Mouse (Mus musculus): ENCODE data around the gene Lmo3. TPM values are rescaled to one million over a fixed set of nuclear protein-coding genes. Genes with fewer than 3 reads are reported as not detected.

The Lmo3 gene
- 2.0 and 2.5 TPM in 2 replicates for polyA plus RNA-seq (2015; fragmentation: Nextera tagmentation; extraction: Ambion mirVana)

DNA sequence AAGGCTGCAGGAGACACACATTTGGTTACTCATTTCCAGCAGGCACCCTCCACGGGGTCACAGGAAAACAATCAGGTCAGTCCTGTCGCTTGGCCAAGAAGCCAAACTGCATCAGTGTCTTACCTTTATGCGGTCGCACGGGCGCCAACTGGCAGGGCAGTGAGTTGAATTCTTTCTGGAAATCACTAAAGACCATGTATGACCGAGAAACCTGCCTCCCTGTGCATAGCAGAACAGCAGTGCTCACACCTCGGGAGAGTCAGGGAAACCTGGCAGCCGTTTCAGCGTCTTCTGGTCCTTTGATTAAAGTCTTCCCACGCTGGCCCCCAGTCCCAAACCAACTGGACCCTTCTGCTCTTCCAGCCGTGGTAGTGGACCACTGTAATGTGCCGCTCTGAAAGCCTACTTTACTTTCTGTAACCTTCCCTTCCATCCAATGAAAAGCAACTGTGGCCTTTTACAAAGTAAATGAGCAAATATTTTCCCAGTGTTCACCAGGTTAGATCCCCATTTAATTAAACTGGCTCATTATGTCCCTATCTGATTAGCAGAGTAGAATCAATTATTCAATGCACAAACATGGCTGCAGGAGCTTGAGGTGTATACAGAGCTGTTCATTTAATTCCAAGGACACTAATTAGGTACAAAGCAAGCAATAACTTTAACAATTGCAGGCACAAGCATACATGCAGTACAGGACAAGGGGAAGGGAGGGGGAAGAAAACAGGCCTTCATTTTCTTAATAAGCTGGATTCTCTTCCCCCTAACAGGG lies at the start of gene Lmo3:
TSS of gene Lmo3 (minus strand) at position 235 of the 772 bp plus-strand sequence.
- WGBS: 71% methylated on average over 13 of the region's 13 CpGs
- no peaks in the 10 kb centered on the region for H3K9me3 ChIP-seq
- no peak within 1 kb of the TSS for H3K4me3 ChIP-seq
- H3K4me1 ChIP-seq: no peaks in the 10 kb centered on the region
- no peak within 1 kb of the TSS for H3K4me2 ChIP-seq
- no peaks in the 10 kb centered on the region for H3K36me3 ChIP-seq
- ATAC-seq (ENCODE audit: borderline replicate concordance, extremely low read depth, low FRiP score, low TSS enrichment): no peak
- no peak within 1 kb of the TSS for H3K9ac ChIP-seq
- no peaks in the 10 kb centered on the region for H3K27me3 ChIP-seq
- H3K27ac ChIP-seq: no peak within 1 kb of the TSS

GRCm38 (mm10) chr6:138620786-138621185 lies 39.0 kb upstream of the Lmo3 start:
- no peak overlapping the region for H3K27ac ChIP-seq
- no peak overlapping the region for H3K4me3 ChIP-seq
- no peak for ATAC-seq (ENCODE audit: borderline replicate concordance, extremely low read depth, low FRiP score, low TSS enrichment)
- H3K4me2 ChIP-seq: no peak overlapping the region
- no peaks in the 10 kb centered on the region for H3K4me1 ChIP-seq
- no peaks in the 10 kb centered on the region for H3K27me3 ChIP-seq
- no peaks in the 10 kb centered on the region for H3K9me3 ChIP-seq
- H3K9ac ChIP-seq: no peak overlapping the region
- H3K36me3 ChIP-seq: no peaks in the 10 kb centered on the region

DNA sequence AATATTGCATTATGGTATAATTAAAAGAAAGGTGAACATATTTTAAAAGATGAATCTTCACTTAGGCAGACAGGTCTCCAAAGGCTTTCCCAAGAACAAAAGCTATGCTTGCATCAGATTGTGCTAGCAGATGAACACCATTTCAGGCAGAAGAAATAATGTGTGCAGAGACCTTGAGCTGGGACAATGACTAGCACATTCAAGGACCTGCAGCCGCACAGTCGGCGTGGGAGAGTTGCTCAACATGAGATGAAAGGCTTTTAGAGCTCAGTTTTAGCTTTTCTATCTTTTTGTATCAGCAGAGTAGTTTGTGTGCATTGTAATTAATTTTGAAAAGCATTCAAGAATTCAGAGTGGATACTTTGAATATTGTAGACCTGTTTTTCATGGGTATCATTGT lies 36.6 kb upstream of the Lmo3 start:
- Histone ChIP-seq H3K27me3 (no peaks in the 10 kb centered on the region), H3K4me3 (no peak overlapping the region), H3K9ac (no peak overlapping the region), H3K9me3 (no peaks in the 10 kb centered on the region), H3K36me3 (no peaks in the 10 kb centered on the region), H3K27ac (no peak overlapping the region), H3K4me1 (no peaks in the 10 kb centered on the region), H3K4me2 (no peak overlapping the region)
- WGBS: 90% methylated on average over 3 of the region's 3 CpGs
- no peak for ATAC-seq (ENCODE audit: borderline replicate concordance, extremely low read depth, low FRiP score, low TSS enrichment)

DNA sequence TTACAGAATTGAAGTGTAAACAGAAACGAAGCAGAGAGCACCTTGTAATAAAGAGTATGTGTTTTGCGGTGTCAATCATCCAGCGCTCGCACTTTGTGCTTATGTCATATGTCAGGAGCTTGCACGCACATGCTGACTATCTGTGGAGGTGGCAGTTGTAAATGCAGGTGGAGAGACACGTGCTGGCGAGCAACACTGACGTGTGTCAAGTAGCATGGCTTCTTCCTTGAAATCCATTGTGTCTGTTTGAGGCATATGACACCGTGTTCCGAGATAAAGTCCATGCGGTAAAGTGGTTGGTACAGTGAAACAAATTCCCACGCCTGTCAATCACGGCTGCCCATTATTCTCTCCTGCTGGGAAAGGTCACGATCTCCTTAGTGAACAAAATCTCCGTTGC lies 15.2 kb upstream of the Lmo3 start:
- Histone ChIP-seq H3K4me2 (no peak overlapping the region), H3K4me1 (no peaks in the 10 kb centered on the region), H3K4me3 (no peak overlapping the region), H3K27ac (no peak overlapping the region), H3K36me3 (no peaks in the 10 kb centered on the region), H3K9me3 (no peaks in the 10 kb centered on the region), H3K27me3 (no peaks in the 10 kb centered on the region), H3K9ac (no peak overlapping the region)
- ATAC-seq (ENCODE audit: borderline replicate concordance, extremely low read depth, low FRiP score, low TSS enrichment): no peak
- WGBS: 72% methylated on average over 15 of the region's 15 CpGs

- Histone ChIP-seq H3K27ac (no peak overlapping the region), H3K36me3 (no peaks in the 10 kb centered on the region), H3K27me3 (no peaks in the 10 kb centered on the region), H3K4me1 (no peaks in the 10 kb centered on the region), H3K4me3 (no peak overlapping the region), H3K4me2 (no peak overlapping the region), H3K9me3 (no peaks in the 10 kb centered on the region), H3K9ac (no peak overlapping the region)
- peak; percentile 39; the same call in 1 of the 2 replicates for ATAC-seq (ENCODE audit: borderline replicate concordance, extremely low read depth, low FRiP score, low TSS enrichment)
- WGBS: 45% methylated on average over 10 of the region's 10 CpGs
Observed at GRCm38 (mm10) chr6:138595991-138596698, 14.4 kb upstream of the Lmo3 start.

- Histone ChIP-seq H3K36me3 (no peaks in the 10 kb centered on the region), H3K27me3 (no peaks in the 10 kb centered on the region), H3K9me3 (no peaks in the 10 kb centered on the region), H3K4me2 (no peak overlapping the region), H3K4me1 (no peaks in the 10 kb centered on the region), H3K9ac (no peak overlapping the region), H3K4me3 (no peak overlapping the region), H3K27ac (no peak overlapping the region)
- ATAC-seq (ENCODE audit: borderline replicate concordance, extremely low read depth, low FRiP score, low TSS enrichment): no peak
- 59% methylated on average over 8 of the region's 8 CpGs for WGBS
Observed at GRCm38 (mm10) chr6:138583314-138583713, 1.5 kb upstream of the Lmo3 start.

- no peaks in the 10 kb centered on the region for H3K27me3 ChIP-seq
- 54% methylated on average over 4 of the region's 4 CpGs for WGBS
- no peaks in the 10 kb centered on the region for H3K9me3 ChIP-seq
- no peaks in the 10 kb centered on the region for H3K4me1 ChIP-seq
- H3K27ac ChIP-seq: no peak overlapping the region
- H3K36me3 ChIP-seq: no peaks in the 10 kb centered on the region
- H3K9ac ChIP-seq: no peak overlapping the region
- no peak for ATAC-seq (ENCODE audit: borderline replicate concordance, extremely low read depth, low FRiP score, low TSS enrichment)
- no peak overlapping the region for H3K4me2 ChIP-seq
- H3K4me3 ChIP-seq: no peak overlapping the region
Observed at GRCm38 (mm10) chr6:138582506-138583000, 785 bp upstream of the Lmo3 start.

DNA sequence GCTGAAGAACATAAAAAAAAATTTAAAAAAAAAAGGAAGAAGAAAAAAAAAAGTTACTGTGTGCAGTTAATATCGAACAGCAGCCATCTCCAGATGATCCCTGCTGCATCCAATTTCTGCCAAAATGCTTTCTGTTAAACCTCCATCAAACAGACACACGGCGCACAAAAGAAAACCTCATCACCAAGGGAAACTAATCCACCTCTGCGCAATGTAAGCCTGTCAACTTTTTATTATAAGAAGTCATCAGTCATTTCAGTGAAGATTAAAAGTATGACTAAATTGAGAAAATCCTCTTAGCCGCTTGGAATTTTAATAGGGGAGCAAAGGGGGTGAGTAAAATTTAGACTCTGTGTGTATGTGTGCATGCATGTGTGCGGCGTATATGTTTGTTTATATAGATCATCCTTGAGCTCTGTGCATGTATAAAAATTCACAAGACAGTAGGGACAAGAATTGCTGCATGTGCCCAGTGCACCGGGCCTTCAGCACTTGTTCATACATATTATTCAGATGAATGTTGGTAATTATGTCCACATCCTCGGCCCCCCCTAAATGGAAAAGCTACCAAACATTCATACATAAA lies 1.2 kb downstream of the Lmo3 start:
- ATAC-seq (ENCODE audit: borderline replicate concordance, extremely low read depth, low FRiP score, low TSS enrichment): no peak
- H3K27me3 ChIP-seq: no peaks in the 10 kb centered on the region
- no peak overlapping the region for H3K27ac ChIP-seq
- H3K4me3 ChIP-seq: no peak overlapping the region
- H3K9me3 ChIP-seq: no peaks in the 10 kb centered on the region
- no peak overlapping the region for H3K9ac ChIP-seq
- H3K4me1 ChIP-seq: no peaks in the 10 kb centered on the region
- 67% methylated on average over 9 of the region's 9 CpGs for WGBS
- no peak overlapping the region for H3K4me2 ChIP-seq
- no peaks in the 10 kb centered on the region for H3K36me3 ChIP-seq

GRCm38 (mm10) chr6:138563416-138563815 lies 18.4 kb downstream of the Lmo3 start:
- WGBS: 90% methylated on average over 2 of the region's 2 CpGs
- H3K4me1 ChIP-seq: no peaks in the 10 kb centered on the region
- H3K36me3 ChIP-seq: no peaks in the 10 kb centered on the region
- ATAC-seq (ENCODE audit: borderline replicate concordance, extremely low read depth, low FRiP score, low TSS enrichment): no peak
- no peaks in the 10 kb centered on the region for H3K27me3 ChIP-seq
- H3K4me3 ChIP-seq: no peak overlapping the region
- no peaks in the 10 kb centered on the region for H3K9me3 ChIP-seq
- H3K27ac ChIP-seq: no peak overlapping the region
- no peak overlapping the region for H3K9ac ChIP-seq
- H3K4me2 ChIP-seq: no peak overlapping the region

- Histone ChIP-seq H3K9me3 (no peaks in the 10 kb centered on the region), H3K36me3 (no peaks in the 10 kb centered on the region), H3K27ac (no peak overlapping the region), H3K9ac (no peak overlapping the region), H3K27me3 (no peaks in the 10 kb centered on the region), H3K4me3 (no peak overlapping the region), H3K4me1 (no peaks in the 10 kb centered on the region), H3K4me2 (no peak overlapping the region)
- whole genome bisulfite sequencing: 36% methylated on average over 7 of the region's 7 CpGs
- peak; percentile 55; the same call in 1 of the 2 replicates for ATAC-seq (ENCODE audit: borderline replicate concordance, extremely low read depth, low FRiP score, low TSS enrichment)
Observed at GRCm38 (mm10) chr6:138552144-138552543, 29.6 kb downstream of the Lmo3 start.

DNA sequence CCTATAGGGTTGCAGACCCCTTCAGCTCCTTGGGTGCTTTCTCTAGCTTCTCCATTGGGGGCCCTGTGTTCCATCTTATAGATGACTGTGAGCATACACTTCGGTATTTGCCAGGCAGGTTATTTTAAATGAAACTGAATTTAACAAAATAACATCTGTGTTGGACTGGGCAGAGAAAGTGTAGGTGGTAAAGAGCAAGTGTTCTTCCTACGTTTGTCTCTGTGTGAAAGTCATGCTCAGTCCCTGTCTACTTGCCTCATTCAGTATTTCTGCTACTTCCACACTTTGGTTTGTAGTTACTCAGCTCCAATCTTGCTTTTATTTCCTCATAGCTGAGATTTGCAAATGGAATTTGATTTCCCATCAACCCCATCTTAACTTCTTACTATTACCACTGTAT lies 46.9 kb downstream of the Lmo3 start:
- no peaks in the 10 kb centered on the region for H3K9me3 ChIP-seq
- no peaks in the 10 kb centered on the region for H3K36me3 ChIP-seq
- H3K9ac ChIP-seq: no peak overlapping the region
- H3K4me3 ChIP-seq: no peak overlapping the region
- 68% methylated on average over 2 of the region's 2 CpGs for WGBS
- no peak overlapping the region for H3K4me2 ChIP-seq
- ATAC-seq (ENCODE audit: borderline replicate concordance, extremely low read depth, low FRiP score, low TSS enrichment): no peak
- no peaks in the 10 kb centered on the region for H3K27me3 ChIP-seq
- H3K27ac ChIP-seq: no peak overlapping the region
- no peaks in the 10 kb centered on the region for H3K4me1 ChIP-seq

DNA sequence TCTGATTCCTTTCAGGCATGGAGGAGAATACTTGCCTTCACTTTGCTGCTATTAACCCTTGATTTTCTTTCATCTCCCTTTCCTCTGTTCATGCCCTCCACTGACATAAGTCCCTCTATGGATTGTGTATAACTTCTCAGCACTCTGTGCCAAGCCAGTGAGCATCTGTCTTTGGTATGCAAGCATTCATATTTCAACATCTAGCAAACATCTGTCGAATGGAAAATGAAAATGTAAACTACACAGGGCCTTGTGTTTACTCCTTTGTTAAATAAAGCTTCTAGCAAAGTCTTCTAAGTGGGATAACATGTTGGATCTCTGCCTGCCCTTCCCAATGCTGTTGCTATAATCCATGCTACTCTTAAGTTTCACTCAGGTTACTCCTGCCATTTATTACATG lies 75.1 kb downstream of the Lmo3 start:
- Histone ChIP-seq H3K36me3 (no peaks in the 10 kb centered on the region), H3K4me1 (no peaks in the 10 kb centered on the region), H3K27ac (no peak overlapping the region), H3K4me2 (no peak overlapping the region), H3K27me3 (no peaks in the 10 kb centered on the region), H3K4me3 (no peak overlapping the region), H3K9me3 (no peaks in the 10 kb centered on the region), H3K9ac (no peak overlapping the region)
- ATAC-seq (ENCODE audit: borderline replicate concordance, extremely low read depth, low FRiP score, low TSS enrichment): peak; percentile 84; the same call in 1 of the 2 replicates
- 12% methylated on average over 1 of the region's 1 CpGs for WGBS
